Mouse (Mus musculus) spleen, adult 2 months (tissue): ENCODE data around the gene Prim2.

Source experiments
- CTCF ChIP-seq: fragments of 200-500 bp; IDR thresholded peaks from 2 replicates; pipeline ENCODE4 v1.5.1; 2011; ENCODE audit warnings: mild to moderate bottlenecking, inconsistent platforms; ENCODE audit not compliant: insufficient read depth, insufficient read length, insufficient replicate concordance; ENCODE audit errors: extremely low read depth
- POLR2A ChIP-seq: fragments of 200-500 bp; IDR thresholded peaks from 2 replicates; pipeline ENCODE4 v1.6.1; 2011; ENCODE audit warnings: low read depth, low read length, inconsistent platforms

- TF ChIP-seq CTCF (no peak), POLR2A (no peak)
Observed at GRCm38 (mm10) chr1:33574459-33574858, 95.1 kb downstream of the Prim2 start.
